Mouse (Mus musculus) forelimb bud, embryonic 11.5 days (tissue): ENCODE results near the gene Ripk3.

ENCODE experiments used
- DNase-seq: peaks from one replicate; pipeline ENCODE4 v3.0.0-alpha.2; 2012; ENCODE audit warnings: low read depth, low spot score

Gene Ripk3

GRCm38 (mm10) chr14:55762001-55762821 is 26.5 kb downstream of the Ripk3 start:
- DNase-seq, result peak; percentile 43

GRCm38 (mm10) chr14:55761163-55761562 is 27.5 kb downstream of the Ripk3 start, which contains the start of gene Ltb4r2:
Ltb4r2 (plus strand) TSS chr14:55761428.
- DNase-seq, result no peak

- DNase-seq, result peak; percentile 81
Observed at GRCm38 (mm10) chr14:55760156-55760555, 28.5 kb downstream of the Ripk3 start.

GRCm38 (mm10) chr14:55758363-55758784 is 30.3 kb downstream of the Ripk3 start, which contains the start of gene Cideb:
Cideb (minus strand) TSS chr14:55758458.
- DNase-seq, result peak; percentile 62

- no peak for DNase-seq
Observed at GRCm38 (mm10) chr14:55757566-55757965, 31.1 kb downstream of the Ripk3 start.

GRCm38 (mm10) chr14:55747051-55747847 is 41.4 kb downstream of the Ripk3 start:
- no peak for DNase-seq

- DNase-seq, result no peak
Observed at GRCm38 (mm10) chr14:55745861-55746237, 42.8 kb downstream of the Ripk3 start.

GRCm38 (mm10) chr14:55745180-55745860 is 43.3 kb downstream of the Ripk3 start, which contains the start of the genes Dhrs1 and Nop9:
Dhrs1 (minus strand) TSS chr14:55745690.
Nop9 (plus strand) TSS chr14:55745693.
- DNase-seq, result peak; percentile 80

- peak; percentile 88 for DNase-seq
Observed at GRCm38 (mm10) chr14:55743711-55744110, 45.0 kb downstream of the Ripk3 start.

- no peak for DNase-seq
Observed at GRCm38 (mm10) chr14:55737086-55737687, 51.5 kb downstream of the Ripk3 start.

- DNase-seq, result no peak
Observed at GRCm38 (mm10) chr14:55735758-55736157, 52.9 kb downstream of the Ripk3 start.

- DNase-seq, result no peak
Observed at GRCm38 (mm10) chr14:55735334-55735733, 53.3 kb downstream of the Ripk3 start.
